Mouse (Mus musculus): Measurements from ENCODE around the gene Col23a1.
A peak's percentile ranks its signal among the peaks of the same experiment; 100 is the strongest.

Gene Col23a1

GRCm38 (mm10) chr11:51485051-51485521 is 195.4 kb downstream of the Col23a1 start:
- DNase-seq (ENCODE audit: low spot score): no peak

GRCm38 (mm10) chr11:51485775-51486464 is 196.2 kb downstream of the Col23a1 start:
- no peak for DNase-seq (ENCODE audit: low spot score)

- no peak for DNase-seq (ENCODE audit: low spot score)
Observed at GRCm38 (mm10) chr11:51488813-51489212, 199.1 kb downstream of the Col23a1 start.

GRCm38 (mm10) chr11:51493421-51493820 is 203.7 kb downstream of the Col23a1 start:
- peak; percentile 44 for DNase-seq (ENCODE audit: low spot score)

- DNase-seq (ENCODE audit: low spot score): no peak
Observed at GRCm38 (mm10) chr11:51494178-51494577, 204.5 kb downstream of the Col23a1 start.

GRCm38 (mm10) chr11:51499776-51500175 is 210.1 kb downstream of the Col23a1 start:
- no peak for DNase-seq (ENCODE audit: low spot score)

- peak; percentile 63 for DNase-seq (ENCODE audit: low spot score)
Observed at GRCm38 (mm10) chr11:51502431-51502851, 212.7 kb downstream of the Col23a1 start.

- DNase-seq (ENCODE audit: low spot score): no peak
Observed at GRCm38 (mm10) chr11:51504946-51505345, 215.2 kb downstream of the Col23a1 start.

GRCm38 (mm10) chr11:51508053-51508452 is 218.3 kb downstream of the Col23a1 start:
- no peak for DNase-seq (ENCODE audit: low spot score)

- DNase-seq (ENCODE audit: low spot score): no peak
Observed at GRCm38 (mm10) chr11:51509211-51509610, 219.5 kb downstream of the Col23a1 start.

- DNase-seq (ENCODE audit: low spot score): no peak
Observed at GRCm38 (mm10) chr11:51513019-51513418, 223.3 kb downstream of the Col23a1 start.

GRCm38 (mm10) chr11:51515346-51515745 is 225.6 kb downstream of the Col23a1 start:
- no peak for DNase-seq (ENCODE audit: low spot score)

GRCm38 (mm10) chr11:51518100-51518499 is 228.4 kb downstream of the Col23a1 start:
- no peak for DNase-seq (ENCODE audit: low spot score)

GRCm38 (mm10) chr11:51518585-51518984 is 228.9 kb downstream of the Col23a1 start:
- DNase-seq (ENCODE audit: low spot score): no peak

GRCm38 (mm10) chr11:51521440-51521839 is 231.7 kb downstream of the Col23a1 start:
- DNase-seq (ENCODE audit: low spot score): no peak

- no peak for DNase-seq (ENCODE audit: low spot score)
Observed at GRCm38 (mm10) chr11:51523215-51523614, 233.5 kb downstream of the Col23a1 start.

- no peak for DNase-seq (ENCODE audit: low spot score)
Observed at GRCm38 (mm10) chr11:51523625-51524024, 233.9 kb downstream of the Col23a1 start.

- DNase-seq (ENCODE audit: low spot score): no peak
Observed at GRCm38 (mm10) chr11:51526631-51527161, 237.0 kb downstream of the Col23a1 start.

- no peak for DNase-seq (ENCODE audit: low spot score)
Observed at GRCm38 (mm10) chr11:51533128-51533533, 243.4 kb downstream of the Col23a1 start.

GRCm38 (mm10) chr11:51534314-51534713 is 244.6 kb downstream of the Col23a1 start:
- DNase-seq (ENCODE audit: low spot score): peak; percentile 84

- DNase-seq (ENCODE audit: low spot score): no peak
Observed at GRCm38 (mm10) chr11:51538388-51538787, 248.7 kb downstream of the Col23a1 start.

GRCm38 (mm10) chr11:51538919-51539758 is 249.4 kb downstream of the Col23a1 start:
- no peak for DNase-seq (ENCODE audit: low spot score)
